Mouse (Mus musculus) liver, adult 2 months (tissue): ENCODE results near the gene Dlx5. TPM values are rescaled to one million over a fixed set of nuclear protein-coding genes. Genes with fewer than 3 reads are reported as not detected.

Source experiments
- DNase-seq: peaks from one replicate; pipeline ENCODE4 v3.0.0-alpha.2; 2011; ENCODE audit warnings: low read depth, low spot score; ENCODE audit errors: extremely low read depth
- H3K27ac ChIP-seq: fragments of 200-500 bp; replicated peaks from 2 replicates; pipeline ENCODE4 v1.5.1; 2012; ENCODE audit warnings: low read depth, mild to moderate bottlenecking, control low read depth, inconsistent platforms, low read length; ENCODE audit not compliant: insufficient read depth
- H3K27me3 ChIP-seq: fragments of 200-500 bp; 2 replicates; pipeline ENCODE4 v1.6.1; 2012; ENCODE audit warnings: mild to moderate bottlenecking, moderate library complexity, low read length, inconsistent platforms; ENCODE audit not compliant: control insufficient read depth, insufficient read depth
- H3K36me3 ChIP-seq: fragments of 200-500 bp; 2 replicates; pipeline ENCODE4 v1.6.1; 2012; ENCODE audit warnings: low read length, inconsistent platforms; ENCODE audit not compliant: control insufficient read depth, insufficient read depth
- H3K4me1 ChIP-seq: fragments of 200-500 bp; 2 replicates; pipeline ENCODE4 v1.6.1; 2011; ENCODE audit warnings: low read length; ENCODE audit not compliant: control insufficient read depth, insufficient read depth
- H3K4me3 ChIP-seq: fragments of 200-500 bp; 2 replicates; pipeline ENCODE4 v1.5.1; 2011; ENCODE audit warnings: low read depth, mild to moderate bottlenecking, control low read depth, low read length, moderate library complexity; ENCODE audit not compliant: insufficient read depth
- H3K79me2 ChIP-seq: fragments of 200-500 bp; 2 replicates; pipeline ENCODE4 v1.6.1; 2012; ENCODE audit warnings: inconsistent platforms, mild to moderate bottlenecking, low read length, moderate library complexity; ENCODE audit not compliant: control insufficient read depth, insufficient read depth
- H3K9ac ChIP-seq: fragments of 200-500 bp; 2 replicates; pipeline ENCODE4 v1.6.1; 2012; ENCODE audit warnings: low read depth, mild to moderate bottlenecking, control low read depth, inconsistent platforms, low read length
- CTCF ChIP-seq: fragments of 200-500 bp; IDR thresholded peaks from 2 replicates; pipeline ENCODE4 v1.5.1; 2011; ENCODE audit warnings: low read depth, low read length, control low read depth
- POLR2A ChIP-seq: fragments of 200-500 bp; IDR thresholded peaks from 2 replicates; pipeline ENCODE4 v1.6.1; 2011; ENCODE audit warnings: low read length, control low read depth; ENCODE audit not compliant: insufficient read depth; ENCODE audit errors: extremely low read depth
- WGBS: fragments of 180-500 bp; shearing (Covaris S2); methylation state at CpG from one replicate; pipeline ENCODE4 v1.1.7; 2018; 5-methylcytosine and 5-hydroxymethylcytosine counted together
- polyA plus RNA-seq: library from polyadenylated mRNA; depleted of rRNA; stranded (reverse); fragments of >200 nt; gene quantifications from 2 replicates; pipeline ENCODE4 v1.2.3, GENCODE M21; 2012
- total RNA-seq: library from RNA; depleted of rRNA; stranded (reverse); fragments of >200 nt; gene quantifications from 2 replicates; pipeline ENCODE4 v1.2.3, GENCODE M21; 2014

Dlx5 gene
- total and polyA plus RNA-seq, 2 experiments = not detected

GRCm38 (mm10) chr6:6874073-6874771 is 7.7 kb downstream of the Dlx5 start:
- Histone ChIP-seq H3K9ac (no peak overlapping the region), H3K79me2 (no peaks in the 10 kb centered on the region), H3K27me3 (peaks cover 38% of the 10 kb centered on the region), H3K36me3 (no peaks in the 10 kb centered on the region), H3K27ac (no peak overlapping the region), H3K4me1 (peaks cover 1% of the 10 kb centered on the region; the same call in 1 of the 2 replicates), H3K4me3 (no peak overlapping the region)
- WGBS = 5% methylated on average over 25 of the region's 25 CpGs
- DNase-seq = no peak
- TF ChIP-seq POLR2A (no peak), CTCF (no peak)

GRCm38 (mm10) chr6:6873476-6874072 is 8.3 kb downstream of the Dlx5 start:
- H3K27ac ChIP-seq = no peak overlapping the region
- no peak overlapping the region for H3K4me3 ChIP-seq
- peaks cover 38% of the 10 kb centered on the region for H3K27me3 ChIP-seq
- TF ChIP-seq POLR2A (no peak), CTCF (no peak)
- DNase-seq = no peak
- 5% methylated on average over 19 of the region's 19 CpGs for WGBS
- H3K36me3 ChIP-seq = no peaks in the 10 kb centered on the region
- no peak overlapping the region for H3K9ac ChIP-seq
- no peaks in the 10 kb centered on the region for H3K79me2 ChIP-seq
- H3K4me1 ChIP-seq = no peaks in the 10 kb centered on the region

- WGBS = 5% methylated on average over 5 of the region's 5 CpGs
- Histone ChIP-seq H3K27me3 (peaks cover 34% of the 10 kb centered on the region), H3K79me2 (no peaks in the 10 kb centered on the region), H3K27ac (no peak overlapping the region), H3K4me1 (no peaks in the 10 kb centered on the region), H3K36me3 (no peaks in the 10 kb centered on the region), H3K9ac (no peak overlapping the region), H3K4me3 (no peak overlapping the region)
- DNase-seq = no peak
- TF ChIP-seq CTCF = no peak
- TF ChIP-seq POLR2A = no peak
Observed at GRCm38 (mm10) chr6:6872873-6873272, 9.0 kb downstream of the Dlx5 start.

GRCm38 (mm10) chr6:6871692-6872091 is 10.2 kb downstream of the Dlx5 start:
- no peaks in the 10 kb centered on the region for H3K4me1 ChIP-seq
- no peak for TF ChIP-seq CTCF
- no peak for TF ChIP-seq POLR2A
- WGBS = 10% methylated on average over 5 of the region's 5 CpGs
- H3K9ac ChIP-seq = no peak overlapping the region
- H3K27me3 ChIP-seq = peaks cover 33% of the 10 kb centered on the region
- H3K4me3 ChIP-seq = no peak overlapping the region
- no peaks in the 10 kb centered on the region for H3K36me3 ChIP-seq
- H3K79me2 ChIP-seq = no peaks in the 10 kb centered on the region
- DNase-seq = no peak
- H3K27ac ChIP-seq = no peak overlapping the region

- 4% methylated on average over 7 of the region's 7 CpGs for WGBS
- no peaks in the 10 kb centered on the region for H3K79me2 ChIP-seq
- no peaks in the 10 kb centered on the region for H3K36me3 ChIP-seq
- no peak overlapping the region for H3K4me3 ChIP-seq
- H3K9ac ChIP-seq = no peak overlapping the region
- DNase-seq = no peak
- H3K4me1 ChIP-seq = no peaks in the 10 kb centered on the region
- peaks cover 28% of the 10 kb centered on the region for H3K27me3 ChIP-seq
- H3K27ac ChIP-seq = no peak overlapping the region
- TF ChIP-seq CTCF (no peak), POLR2A (no peak)
Observed at GRCm38 (mm10) chr6:6870876-6871420, 10.9 kb downstream of the Dlx5 start.
